Mouse (Mus musculus): ENCODE results near the gene Gm20716. TPM values are rescaled to one million over a fixed set of nuclear protein-coding genes. Genes with fewer than 3 reads are reported as not detected.
A peak's percentile ranks its signal among the peaks of the same experiment; 100 is the strongest.

Gene Gm20716
- total and polyA plus RNA-seq, 3 experiments: 24.4 to 29.4 TPM; not detected in 1

GRCm38 (mm10) chr2:168198421-168198820 lies 31.7 kb downstream of the Gm20716 start:
- TF ChIP-seq MAX (IDR thresholded peaks at IDR 0.05; ENCODE audit: low read length): no peak
- no peak for TF ChIP-seq CTCF (IDR thresholded peaks at IDR 0.05 in 2 of 3, conservative IDR thresholded peaks at IDR 0.05 in 1 of 3; ENCODE audit: control insufficient read depth in 1 of 3, insufficient read depth in 1 of 3, low read depth in 2 of 3, low read length in 3 of 3, poor library complexity in 1 of 3, severe bottlenecking in 1 of 3)
- TF ChIP-seq TCF12 (IDR thresholded peaks at IDR 0.05; ENCODE audit: low read depth, low read length): no peak
- no peak for TF ChIP-seq ZMIZ1 (IDR thresholded peaks at IDR 0.05; ENCODE audit: low read depth, low read length)
- no peak for TF ChIP-seq ZKSCAN1 (IDR thresholded peaks at IDR 0.05; ENCODE audit: low read depth, low read length)
- TF ChIP-seq CHD1 (IDR thresholded peaks at IDR 0.05; ENCODE audit: low read depth, low read length): no peak
- no peak for TF ChIP-seq POLR2AphosphoS2 (IDR thresholded peaks at IDR 0.05; ENCODE audit: low read length)
- TF ChIP-seq EP300 (IDR thresholded peaks at IDR 0.05; ENCODE audit: low read depth in 1 of 2, low read length in 2 of 2): no peak
- TF ChIP-seq USF2 (IDR thresholded peaks at IDR 0.05; ENCODE audit: borderline replicate concordance in 1 of 2, insufficient read depth in 1 of 2, low read depth in 1 of 2, low read length in 2 of 2): no peak
- no peak for TF ChIP-seq RAD21 (IDR thresholded peaks at IDR 0.05; ENCODE audit: low read depth, low read length)
- no peak for TF ChIP-seq JUND (IDR thresholded peaks at IDR 0.05; ENCODE audit: low read depth, low read length)
- H3K36me3 ChIP-seq (ENCODE audit: control insufficient read depth in 1 of 2, insufficient read depth in 2 of 2, low read length in 2 of 2): peaks cover 40 to 53% of the 10 kb centered on the region in 2 experiments
- H3K27ac ChIP-seq (ENCODE audit: control insufficient read depth, low read depth, low read length): no peak overlapping the region
- no peaks in the 10 kb centered on the region for H3K9me3 ChIP-seq (replicated peaks; ENCODE audit: insufficient read depth, low read length)
- H3K9ac ChIP-seq (ENCODE audit: control insufficient read depth, low read depth, low read length, poor library complexity, severe bottlenecking): no peak overlapping the region
- H3K27me3 ChIP-seq (ENCODE audit: control insufficient read depth in 1 of 2, insufficient read depth in 2 of 2, low read length in 2 of 2): no peaks in the 10 kb centered on the region
- DNase-seq (ENCODE audit: low read depth, low spot score): no peak
- H3K79me2 ChIP-seq (ENCODE audit: control insufficient read depth, insufficient read depth, low read length, poor library complexity): peaks cover 81% of the 10 kb centered on the region
- no peak overlapping the region for H3K4me3 ChIP-seq (ENCODE audit: control insufficient read depth in 1 of 2, insufficient read depth in 1 of 2, low read depth in 2 of 2, low read length in 2 of 2)
- H3K4me1 ChIP-seq (ENCODE audit: control insufficient read depth in 1 of 2, insufficient read depth in 2 of 2, low read length in 2 of 2): peaks cover 7 to 21% of the 10 kb centered on the region in 2 experiments; a peak in 3 of 4 replicates

- DNase-seq (ENCODE audit: low read depth, low spot score): no peak
- H3K27ac ChIP-seq (ENCODE audit: control insufficient read depth, low read depth, low read length): no peak overlapping the region
- H3K36me3 ChIP-seq (ENCODE audit: control insufficient read depth in 1 of 2, insufficient read depth in 2 of 2, low read length in 2 of 2): peaks cover 32 to 34% of the 10 kb centered on the region in 2 experiments
- H3K9ac ChIP-seq (ENCODE audit: control insufficient read depth, low read depth, low read length, poor library complexity, severe bottlenecking): no peak overlapping the region
- H3K4me1 ChIP-seq (ENCODE audit: control insufficient read depth in 1 of 2, insufficient read depth in 2 of 2, low read length in 2 of 2): peaks cover 4 to 10% of the 10 kb centered on the region in 2 experiments; a peak in 3 of 4 replicates
- H3K4me3 ChIP-seq (ENCODE audit: control insufficient read depth in 1 of 2, insufficient read depth in 1 of 2, low read depth in 2 of 2, low read length in 2 of 2): no peak overlapping the region
- no peaks in the 10 kb centered on the region for H3K9me3 ChIP-seq (replicated peaks; ENCODE audit: insufficient read depth, low read length)
- H3K79me2 ChIP-seq (ENCODE audit: control insufficient read depth, insufficient read depth, low read length, poor library complexity): peaks cover 84% of the 10 kb centered on the region
- H3K27me3 ChIP-seq (ENCODE audit: control insufficient read depth in 1 of 2, insufficient read depth in 2 of 2, low read length in 2 of 2): no peaks in the 10 kb centered on the region
- TF ChIP-seq MXI1 (IDR thresholded peaks at IDR 0.05; ENCODE audit: low read depth, low read length) (0 out of 2 replicates have a peak, but pooled peaks have one; percentile 15), RAD21 (IDR thresholded peaks at IDR 0.05; ENCODE audit: low read depth, low read length) (no peak)
Observed at GRCm38 (mm10) chr2:168195721-168196120, 34.4 kb downstream of the Gm20716 start.

GRCm38 (mm10) chr2:168193685-168194084 lies 36.5 kb downstream of the Gm20716 start:
- no peaks in the 10 kb centered on the region for H3K27me3 ChIP-seq (ENCODE audit: control insufficient read depth in 1 of 2, insufficient read depth in 2 of 2, low read length in 2 of 2)
- no peaks in the 10 kb centered on the region for H3K9me3 ChIP-seq (replicated peaks; ENCODE audit: insufficient read depth, low read length)
- H3K79me2 ChIP-seq (ENCODE audit: control insufficient read depth, insufficient read depth, low read length, poor library complexity): peaks cover 83% of the 10 kb centered on the region
- TF ChIP-seq MAFK (IDR thresholded peaks at IDR 0.05; ENCODE audit: borderline replicate concordance, low read depth, low read length) (peak; percentile 79), MAX (IDR thresholded peaks at IDR 0.05; ENCODE audit: low read length) (no peak)
- H3K9ac ChIP-seq (ENCODE audit: control insufficient read depth, low read depth, low read length, poor library complexity, severe bottlenecking): no peak overlapping the region
- peaks cover 0 to 2% of the 10 kb centered on the region in 2 experiments; a peak in 1 of 4 replicates for H3K4me1 ChIP-seq (ENCODE audit: control insufficient read depth in 1 of 2, insufficient read depth in 2 of 2, low read length in 2 of 2)
- H3K36me3 ChIP-seq (ENCODE audit: control insufficient read depth in 1 of 2, insufficient read depth in 2 of 2, low read length in 2 of 2): peaks cover 22 to 34% of the 10 kb centered on the region in 2 experiments
- H3K27ac ChIP-seq (ENCODE audit: control insufficient read depth, low read depth, low read length): no peak overlapping the region
- no peak overlapping the region for H3K4me3 ChIP-seq (ENCODE audit: control insufficient read depth in 1 of 2, insufficient read depth in 1 of 2, low read depth in 2 of 2, low read length in 2 of 2)
- no peak for DNase-seq (ENCODE audit: low read depth, low spot score)

Data from MEL (cell line).